In the genomic region with DNA sequence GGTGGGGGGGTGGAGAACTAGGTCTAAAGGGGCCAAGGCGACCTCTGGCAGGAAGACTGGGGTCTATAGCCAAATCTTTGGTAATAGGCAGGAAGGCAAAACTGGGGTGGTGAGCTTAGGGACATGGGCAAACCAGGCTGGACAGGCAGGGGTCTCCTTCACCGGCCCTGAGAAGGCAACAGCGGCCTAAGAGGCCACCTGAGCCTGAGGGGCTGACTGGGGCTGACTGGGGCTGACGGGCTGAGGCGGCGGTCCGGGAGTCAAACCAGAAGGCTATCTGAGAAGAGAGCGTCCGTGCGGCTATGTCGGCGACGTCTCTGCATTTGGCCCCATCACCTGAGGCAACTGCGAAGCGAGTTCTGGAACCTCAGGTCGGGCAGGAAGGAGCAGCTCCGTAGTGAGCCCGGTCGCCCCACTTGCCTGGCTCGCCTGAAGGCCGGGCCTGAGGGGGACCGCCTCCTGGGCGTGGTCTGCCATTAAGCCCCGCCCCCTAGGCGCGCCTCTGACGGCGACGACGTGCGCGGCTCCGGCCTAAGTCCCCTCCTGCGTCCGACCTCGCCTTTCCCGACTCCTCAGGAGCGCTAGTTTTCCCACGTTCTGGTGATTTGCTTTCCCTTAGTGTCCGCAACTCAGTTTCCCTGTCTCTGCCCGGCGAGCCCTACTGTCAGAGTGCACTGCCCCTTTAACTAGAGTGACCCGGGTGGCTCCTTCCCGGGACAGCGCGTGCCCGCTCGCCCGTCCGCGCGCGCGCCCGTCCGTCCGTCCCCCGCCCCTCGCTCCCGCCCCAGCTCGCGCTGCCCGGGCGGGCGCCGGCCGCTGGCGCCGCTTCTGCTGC, we compare ENCODE assay signal across 8 mouse cellular contexts. TPM values are rescaled to one million over a fixed set of nuclear protein-coding genes. Genes with fewer than 3 reads are reported as not detected.
DNase-seq lines count a peak whose midpoint lies in the region; ATAC-seq and TF ChIP-seq lines count a peak whose summit lies in the region.

TSS of gene Inca1 (minus strand) at position 434 of the 835 bp plus-strand sequence.
TSS of gene Kif1c (plus strand) at position 827 of the 835 bp plus-strand sequence.

- TF ChIP-seq CTCF in ES-Bruce4 (IDR thresholded peaks at IDR 0.05; ENCODE audit: low read depth, low read length) = no peak
- TF ChIP-seq CTCF in lung, adult 2 months (IDR thresholded peaks at IDR 0.05; ENCODE audit: insufficient read depth, low read length) = no peak

- no peaks in the 10 kb centered on the region for H3K9me3 ChIP-seq in ES-Bruce4 (replicated peaks; ENCODE audit: control insufficient read depth, insufficient read depth, low read length, poor library complexity, severe bottlenecking)
- no peaks in the 10 kb centered on the region for H3K9me3 ChIP-seq in forebrain, embryonic 14.5 days (replicated peaks; ENCODE audit: control insufficient read depth, low read length)

- DNase-seq in forebrain, embryonic 14.5 days (ENCODE audit: low spot score) = peak; percentile 92
- peak; percentile 97 to 99 for DNase-seq in heart, postnatal 14 days
- peak; percentile 93 to 97 for DNase-seq in layer of hippocampus, adult 18-20 months (ENCODE audit: low spot score in 2 of 2)
- DNase-seq in lung, adult 2 months = peak; percentile 99
- peak; percentile 89 to 91 for DNase-seq in thymus, adult 18-20 months

- H3K4me2 ChIP-seq in forebrain, embryonic 14.5 days (ENCODE audit: low read length) = peak within 1 kb of the TSS; percentile 80

- H3K9ac ChIP-seq in ES-Bruce4 (ENCODE audit: low read depth, poor library complexity, severe bottlenecking) = peak within 1 kb of the TSS; percentile 94
- H3K9ac ChIP-seq in forebrain, embryonic 14.5 days (ENCODE audit: low read length) = peak within 1 kb of the TSS; percentile 93

- H3K4me1 ChIP-seq in ES-Bruce4 (ENCODE audit: control insufficient read depth, insufficient read depth, low read length) = no peaks in the 10 kb centered on the region
- peaks cover 12% of the 10 kb centered on the region for H3K4me1 ChIP-seq in forebrain, embryonic 14.5 days (ENCODE audit: control insufficient read depth, insufficient read depth, low read length)
- H3K4me1 ChIP-seq in lung, adult 2 months (ENCODE audit: control insufficient read depth, insufficient read depth, low read length) = peaks cover 7% of the 10 kb centered on the region

- H3K4me3 ChIP-seq in ES-Bruce4 (ENCODE audit: low read depth, low read length) = peak within 1 kb of the TSS; percentile 93
- peak within 1 kb of the TSS; percentile 89 for H3K4me3 ChIP-seq in forebrain, embryonic 14.5 days (ENCODE audit: low read depth, low read length)
- peak within 1 kb of the TSS; percentile 98 for H3K4me3 ChIP-seq in lung, adult 2 months (replicated peaks; ENCODE audit: extremely low read depth, low read depth, low read length)

- under 1% methylated on average over 68 of the region's 69 CpGs for WGBS in forebrain, embryonic 14.5 days
- WGBS in lung, adult 2 months = 1% methylated on average over 64 of the region's 69 CpGs

- peak; percentile 87; the same call in 1 of the 2 replicates for ATAC-seq in cerebellum, adult (ENCODE audit: insufficient number of reproducible peaks, low FRiP score, low TSS enrichment)
- ATAC-seq in forebrain, embryonic 14.5 days = peak; percentile 98
- peak; percentile 94 for ATAC-seq in neutrophil, adult 5-6 weeks (ENCODE audit: extremely low read depth, insufficient number of reproducible peaks, low FRiP score, poor library complexity, severe bottlenecking)

- TF ChIP-seq POLR2A in ES-Bruce4 (IDR thresholded peaks at IDR 0.05; ENCODE audit: insufficient read depth, low read length) = peak; percentile 34
- peak; percentile 97; the same call in 1 of the 2 replicates for TF ChIP-seq POLR2A in lung, adult 2 months (IDR thresholded peaks at IDR 0.05; ENCODE audit: borderline replicate concordance, extremely low read depth, low read depth, low read length)

- TF ChIP-seq EP300 in ES-Bruce4 (IDR thresholded peaks at IDR 0.05; ENCODE audit: insufficient read depth, low read depth, low read length) = no peak

- H3K27ac ChIP-seq in ES-Bruce4 (ENCODE audit: insufficient read depth, low read length) = peak within 1 kb of the TSS; percentile 74; the same call in 1 of the 2 replicates
- H3K27ac ChIP-seq in forebrain, embryonic 14.5 days (ENCODE audit: low read depth, low read length) = peak within 1 kb of the TSS; percentile 78

- H3K27me3 ChIP-seq in ES-Bruce4 (ENCODE audit: control insufficient read depth, insufficient read depth, low read length, poor library complexity, severe bottlenecking) = no peaks in the 10 kb centered on the region
- H3K27me3 ChIP-seq in forebrain, embryonic 14.5 days (replicated peaks; ENCODE audit: control insufficient read depth, insufficient read depth, low read length) = no peaks in the 10 kb centered on the region

- H3K36me3 ChIP-seq in ES-Bruce4 (ENCODE audit: control insufficient read depth, insufficient read depth, low read length, poor library complexity, severe bottlenecking) = peaks cover 4% of the 10 kb centered on the region
- H3K36me3 ChIP-seq in forebrain, embryonic 14.5 days (ENCODE audit: control insufficient read depth, insufficient read depth, low read length) = peaks cover 15% of the 10 kb centered on the region

- intact Hi-C loops in heart, postnatal 14 days (cut with DNase I) = loop anchor here (5.0 kb wide), 1 partner anchor 52 kb away; no protein-coding TSS in a partner anchor

RNA-seq across cellular contexts. Expression of gene Inca1, which starts in this region (rescaled TPM):
- 4.4 and 4.5 TPM in 2 replicates for polyA plus RNA-seq in ES-Bruce4 (2011; ENCODE audit: insufficient read depth, insufficient read length, low read depth, missing spikeins)
- polyA plus RNA-seq in forebrain, embryonic 14.5 days (2014; fragmentation: Nextera tagmentation; extraction: Ambion mirVana) = 0.75 and 1.1 TPM in 2 replicates
- total RNA-seq in heart, postnatal 14 days (2021) = 1 to 10 TPM; 3.0 to 4.7 TPM
- total RNA-seq in layer of hippocampus, adult 18-20 months (2021) = 1 to 10 TPM; 3.7 to 4.3 TPM
- polyA plus RNA-seq in lung, adult 2 months (2012; rRNA removed) = 1.6 and 2.0 TPM in 2 replicates
- total RNA-seq in neutrophil, adult 5-6 weeks (2017) = 0.37 TPM in 1 of 2 replicates, not detected in the other

RNA-seq across cellular contexts. Expression of gene Kif1c, which starts in this region (rescaled TPM):
- polyA plus RNA-seq in ES-Bruce4 (2011; ENCODE audit: insufficient read depth, insufficient read length, low read depth, missing spikeins) = 38.2 and 42.2 TPM in 2 replicates
- 4.6 and 4.7 TPM in 2 replicates for polyA plus RNA-seq in forebrain, embryonic 14.5 days (2014; fragmentation: Nextera tagmentation; extraction: Ambion mirVana)
- 100 to 1,000 TPM; 322 to 323 TPM for total RNA-seq in heart, postnatal 14 days (2021)
- 10 to 100 TPM; 70.4 to 82.8 TPM for total RNA-seq in layer of hippocampus, adult 18-20 months (2021)
- polyA plus RNA-seq in lung, adult 2 months (2012; rRNA removed) = 78.2 and 103 TPM in 2 replicates
- total RNA-seq in neutrophil, adult 5-6 weeks (2017) = 27.6 and 28.0 TPM in 2 replicates

Comparison
In these comparisons a context has a peak if more than half of its experiments do, and no peak if none do; other contexts are left out.
1. Peak in every context shown above with its lines: DNase-seq, ATAC-seq, H3K4me3 ChIP-seq and H3K27ac ChIP-seq.